Mouse (Mus musculus) layer of hippocampus, postnatal 25 days (tissue): ENCODE results near the gene Zfx. TPM values are rescaled to one million over a fixed set of nuclear protein-coding genes. Genes with fewer than 3 reads are reported as not detected.

Source experiments
- DNase-seq, 2 experiments: peaks; one replicate each; pipeline ENCODE4 v3.0.0; 2022; ENCODE audit warnings: mixed read lengths in 2 of 2, low spot score in 1 of 2; ENCODE audit errors: extremely low spot score in 1 of 2
- total RNA-seq, 2 experiments: library from RNA; stranded (reverse); gene quantifications; 2 replicates each; pipeline ENCODE4 v1.2.3; 2021

The Zfx gene
- total RNA-seq = 10 to 100 TPM; 25.3 to 31.6 TPM

GRCm38 (mm10) chrX:94123059-94123839 lies at the start of gene Zfx:
Gene Zfx, minus strand, starts transcription at chrX:94123702.
- peak; percentile 36 to 55 for DNase-seq

- no peak for DNase-seq
These were observed 45.8 kb upstream of the Zfx start for GRCm38 (mm10) chrX:94169348-94169747.

- no peak for DNase-seq
These were observed 28.8 kb upstream of the Zfx start for GRCm38 (mm10) chrX:94152251-94152830.

- DNase-seq = no peak
These were observed 27.0 kb upstream of the Zfx start for GRCm38 (mm10) chrX:94150471-94150870.

GRCm38 (mm10) chrX:94142004-94142771 lies 18.7 kb upstream of the Zfx start:
- no peak for DNase-seq

GRCm38 (mm10) chrX:94140080-94140479 lies 16.6 kb upstream of the Zfx start:
- DNase-seq = no peak

- no peak for DNase-seq
These were observed 14.8 kb upstream of the Zfx start for GRCm38 (mm10) chrX:94138256-94138655.

- DNase-seq = no peak
These were observed 11.6 kb upstream of the Zfx start for GRCm38 (mm10) chrX:94135084-94135483.

GRCm38 (mm10) chrX:94133551-94133950 lies 10.0 kb upstream of the Zfx start:
- DNase-seq = no peak

- no peak for DNase-seq
These were observed 8.7 kb upstream of the Zfx start for GRCm38 (mm10) chrX:94132239-94132638.

- DNase-seq = no peak
These were observed 6.2 kb upstream of the Zfx start for GRCm38 (mm10) chrX:94129712-94130111.

GRCm38 (mm10) chrX:94125950-94126349 lies 2.4 kb upstream of the Zfx start:
- no peak for DNase-seq

GRCm38 (mm10) chrX:94122709-94123058 lies 818 bp downstream of the Zfx start:
- DNase-seq = no peak

GRCm38 (mm10) chrX:94121866-94122708 lies 1.4 kb downstream of the Zfx start:
- peak; percentile 56 to 69 for DNase-seq

- no peak for DNase-seq
These were observed 2.2 kb downstream of the Zfx start for GRCm38 (mm10) chrX:94121161-94121856.

GRCm38 (mm10) chrX:94118350-94118749 lies 5.2 kb downstream of the Zfx start:
- DNase-seq = no peak

- DNase-seq = no peak
These were observed 7.6 kb downstream of the Zfx start for GRCm38 (mm10) chrX:94115882-94116281.

GRCm38 (mm10) chrX:94105964-94106363 lies 17.5 kb downstream of the Zfx start:
- DNase-seq = no peak

GRCm38 (mm10) chrX:94102938-94103337 lies 20.6 kb downstream of the Zfx start:
- no peak for DNase-seq

GRCm38 (mm10) chrX:94100561-94100960 lies 22.9 kb downstream of the Zfx start:
- DNase-seq = no peak
